Mouse (Mus musculus): ENCODE data around the gene Rnf144b.
A peak's percentile ranks its signal among the peaks of the same experiment; 100 is the strongest.

Gene Rnf144b

GRCm38 (mm10) chr13:47220426-47220825 is 98.0 kb downstream of the Rnf144b start:
- DNase-seq (ENCODE audit: low read depth, low spot score) = no peak

DNA sequence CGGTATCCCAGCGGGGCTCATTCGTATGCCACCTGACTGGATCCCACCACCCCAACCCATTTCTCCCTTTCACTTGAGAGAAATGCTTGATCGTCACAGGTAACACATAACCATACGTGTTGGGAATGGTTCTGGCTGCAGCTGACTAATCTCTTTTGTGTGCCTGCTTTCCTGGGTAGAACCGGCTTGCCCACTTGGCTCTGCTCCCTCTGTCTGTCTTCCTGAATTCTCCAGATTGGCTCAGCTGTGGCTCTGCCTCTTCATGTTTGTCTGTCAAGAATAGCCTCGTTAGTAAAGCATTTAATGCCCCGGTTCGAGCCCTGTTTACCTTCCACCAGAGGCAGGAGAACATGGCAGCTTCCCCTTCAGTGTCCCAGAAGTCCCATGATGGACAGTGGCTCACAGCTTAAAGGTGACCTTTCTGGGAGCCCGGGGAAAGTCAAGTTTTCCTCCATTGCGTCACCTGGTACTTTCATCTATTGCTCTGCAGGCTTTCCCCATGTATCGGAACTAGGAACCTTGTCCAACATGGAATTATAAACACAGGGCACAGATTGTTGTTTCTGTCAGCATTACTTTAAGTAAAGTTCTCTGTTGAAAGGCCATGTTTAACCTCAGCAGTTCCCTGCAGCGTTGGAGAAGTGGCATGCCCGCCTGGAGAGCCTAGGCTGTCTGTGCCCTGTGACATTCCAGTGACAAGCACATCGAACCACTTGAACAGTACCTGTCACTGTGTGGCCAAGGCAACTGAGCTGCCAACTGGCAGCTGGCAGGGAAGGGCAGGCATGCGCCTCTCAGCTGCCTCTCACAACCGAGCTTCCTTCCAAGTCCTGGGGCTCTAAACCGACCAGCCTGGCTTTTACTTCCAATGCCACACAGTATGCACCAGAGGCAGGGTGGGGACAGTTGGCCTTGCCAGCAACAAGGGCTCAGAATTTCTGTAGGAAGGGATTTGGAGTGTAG is 101.4 kb downstream of the Rnf144b start:
- DNase-seq (ENCODE audit: low read depth, low spot score) = peak; percentile 83

GRCm38 (mm10) chr13:47224648-47225323 is 102.3 kb downstream of the Rnf144b start:
- DNase-seq (ENCODE audit: low read depth, low spot score) = peak; percentile 63

GRCm38 (mm10) chr13:47225324-47225697 is 102.9 kb downstream of the Rnf144b start:
- no peak for DNase-seq (ENCODE audit: low read depth, low spot score)

GRCm38 (mm10) chr13:47225802-47226201 is 103.3 kb downstream of the Rnf144b start:
- DNase-seq (ENCODE audit: low read depth, low spot score) = peak; percentile 39

DNA sequence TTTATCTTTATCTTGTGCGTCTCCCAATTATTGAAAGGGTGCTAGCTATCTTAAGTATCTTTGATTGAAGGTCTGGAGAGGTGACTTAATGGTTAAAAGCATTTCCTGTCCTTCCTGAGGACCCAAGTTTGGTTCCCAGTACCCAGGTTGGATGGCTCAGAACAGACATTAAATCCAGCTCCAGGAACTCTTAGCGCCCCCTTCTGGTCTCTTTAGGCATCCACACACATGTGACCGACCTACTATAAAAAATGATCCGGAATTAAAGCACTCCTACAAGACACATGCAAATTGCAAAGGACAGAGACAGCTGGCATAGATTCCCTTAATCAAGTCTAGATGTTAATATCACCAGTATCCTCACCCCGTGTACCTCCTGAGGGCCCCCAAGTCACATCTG is 104.1 kb downstream of the Rnf144b start:
- DNase-seq (ENCODE audit: low read depth, low spot score) = no peak

GRCm38 (mm10) chr13:47228201-47228600 is 105.7 kb downstream of the Rnf144b start:
- DNase-seq (ENCODE audit: low read depth, low spot score) = no peak

DNA sequence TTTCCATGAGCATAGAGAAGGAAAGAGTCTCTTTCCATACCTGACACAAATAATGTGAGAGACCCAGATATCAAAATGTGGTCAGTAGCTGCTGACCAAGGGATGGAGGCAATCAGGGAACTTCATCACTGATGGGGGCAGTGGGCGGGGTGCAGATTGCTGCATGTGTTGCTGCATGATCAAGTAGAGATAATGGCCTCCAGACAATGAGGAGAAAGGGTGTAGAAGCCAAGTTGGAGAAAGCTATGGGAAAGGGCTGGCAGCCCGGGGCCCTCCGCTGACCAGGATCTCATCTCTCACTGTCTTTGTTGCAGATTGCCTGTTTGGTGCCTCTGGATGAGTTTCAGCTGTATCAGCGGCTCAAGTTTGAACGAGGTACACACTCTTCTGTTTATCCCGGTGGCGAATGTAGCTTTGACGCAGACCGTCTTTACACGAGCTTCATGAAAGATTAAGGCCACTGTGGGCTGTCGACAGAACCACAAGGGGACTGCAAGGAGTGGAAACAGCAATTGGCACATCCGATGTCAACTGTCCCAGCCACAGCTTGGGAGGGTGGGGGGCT is 106.3 kb downstream of the Rnf144b start:
- no peak for DNase-seq (ENCODE audit: low read depth, low spot score)

DNA sequence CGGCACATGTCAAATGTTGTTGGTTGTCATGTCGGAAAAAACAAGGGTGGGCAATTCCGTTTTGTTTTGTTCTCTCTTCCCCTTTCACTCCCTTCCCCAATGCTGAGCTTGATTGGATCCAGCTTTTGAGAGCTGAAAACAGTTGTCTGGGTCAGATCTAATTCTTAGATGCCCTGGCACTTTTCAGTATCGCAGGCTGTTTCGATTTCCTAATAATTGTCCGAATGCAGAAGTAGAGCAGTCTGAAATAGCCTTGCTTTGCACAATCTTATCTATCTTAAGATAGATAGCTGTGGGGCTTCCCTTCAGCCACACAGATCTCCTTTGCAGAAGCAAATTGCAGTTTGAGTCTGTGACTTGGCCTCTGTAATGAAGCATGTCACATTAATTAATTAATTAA is 109.7 kb downstream of the Rnf144b start:
- DNase-seq (ENCODE audit: low read depth, low spot score) = no peak

DNA sequence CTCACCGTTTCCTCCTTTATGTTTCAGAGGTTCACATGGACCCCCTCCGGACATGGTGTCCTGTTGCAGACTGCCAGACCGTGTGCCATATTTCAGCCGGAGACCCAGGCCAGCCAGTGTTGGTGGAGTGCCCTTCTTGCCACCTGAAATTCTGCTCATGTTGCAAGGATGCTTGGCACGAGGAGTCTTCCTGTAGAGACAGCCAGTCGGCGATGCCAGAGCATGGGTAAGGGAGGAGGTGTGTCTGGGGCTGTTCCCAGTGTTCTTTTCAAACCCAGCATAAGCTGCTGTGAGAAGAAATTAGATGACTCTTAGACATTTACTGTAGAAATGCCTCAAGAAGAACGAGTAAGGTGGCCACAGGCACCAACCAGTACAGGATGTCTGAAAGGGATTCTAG is 114.9 kb downstream of the Rnf144b start:
- peak; percentile 71 for DNase-seq (ENCODE audit: low read depth, low spot score)

GRCm38 (mm10) chr13:47238131-47238530 is 115.7 kb downstream of the Rnf144b start:
- no peak for DNase-seq (ENCODE audit: low read depth, low spot score)

DNA sequence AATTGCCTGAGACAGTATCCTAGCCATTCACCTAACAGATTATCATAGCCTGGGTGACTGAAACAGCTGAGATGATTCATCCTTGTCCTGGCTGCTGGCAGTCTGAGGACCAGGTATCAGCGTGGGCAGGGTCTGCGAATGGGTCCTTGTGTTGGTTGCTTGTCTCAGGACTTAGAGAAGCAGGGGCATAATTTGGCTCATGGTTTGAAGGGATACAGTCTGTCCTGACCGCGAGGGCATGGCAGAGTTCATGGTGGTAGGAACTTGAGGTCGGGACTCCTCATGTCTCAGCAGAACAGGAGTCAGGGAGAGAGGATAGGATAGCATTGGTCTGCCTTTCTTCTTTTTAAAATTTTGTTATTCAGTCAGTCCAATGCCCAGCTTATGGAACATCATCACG is 121.1 kb downstream of the Rnf144b start:
- DNase-seq (ENCODE audit: low read depth, low spot score) = no peak

- DNase-seq (ENCODE audit: low read depth, low spot score) = peak; percentile 85
These were observed 122.3 kb downstream of the Rnf144b start for GRCm38 (mm10) chr13:47244771-47245170.

DNA sequence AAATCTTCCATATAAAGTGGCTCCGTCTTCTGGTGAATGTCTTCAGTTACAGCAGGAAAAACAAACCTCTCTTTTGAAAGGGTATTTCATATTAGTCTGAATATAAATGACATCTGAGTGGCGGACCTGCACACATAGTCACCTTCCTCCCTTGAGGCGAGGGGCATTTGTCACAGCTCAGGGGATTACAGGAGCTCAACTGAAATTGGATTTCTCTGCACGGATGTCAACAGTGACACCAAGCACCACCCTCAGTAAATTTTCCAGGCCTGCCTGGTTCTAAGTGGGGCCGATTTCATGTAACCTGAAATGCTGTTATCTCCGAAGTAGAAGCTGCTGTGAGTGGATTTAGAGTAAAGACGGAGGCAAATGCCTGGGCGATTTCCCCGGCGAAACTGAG is 124.0 kb downstream of the Rnf144b start:
- no peak for DNase-seq (ENCODE audit: low read depth, low spot score)

GRCm38 (mm10) chr13:47247156-47247800 is 124.8 kb downstream of the Rnf144b start:
- DNase-seq (ENCODE audit: low read depth, low spot score) = no peak

DNA sequence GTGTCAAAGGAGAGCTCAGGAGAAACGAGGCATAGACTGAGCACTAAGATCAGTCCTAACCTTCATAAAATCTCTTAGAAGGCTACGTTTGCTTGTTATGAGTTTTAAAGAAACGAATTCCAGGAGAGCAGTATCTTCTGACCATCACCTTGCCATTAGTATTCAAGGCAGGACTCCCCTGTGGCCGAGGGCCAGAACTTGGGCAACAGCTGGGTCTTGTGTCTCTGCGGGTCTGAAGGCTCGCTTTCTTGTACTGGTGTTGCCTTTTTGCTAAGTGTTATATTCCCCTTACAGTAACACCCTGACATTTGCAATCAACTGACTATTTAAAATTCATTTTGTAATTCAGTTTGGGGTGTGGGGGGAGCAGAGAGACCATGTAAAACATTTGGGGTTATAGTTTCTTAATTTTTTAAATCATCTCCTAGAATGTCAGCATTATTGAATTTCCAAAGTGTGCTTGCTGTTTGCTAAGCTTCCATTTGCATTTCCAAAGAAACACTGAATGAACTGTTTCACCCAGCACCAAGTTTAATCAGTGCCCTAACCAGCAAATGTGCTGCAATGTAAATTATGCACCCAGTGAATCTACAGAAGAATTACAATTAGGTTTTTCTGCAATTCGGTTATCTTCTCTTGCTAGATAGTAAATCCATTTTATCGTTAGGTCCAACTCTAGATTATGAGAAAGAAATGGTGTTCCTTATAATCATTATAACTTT is 126.0 kb downstream of the Rnf144b start:
- peak; percentile 33 for DNase-seq (ENCODE audit: low read depth, low spot score)

DNA sequence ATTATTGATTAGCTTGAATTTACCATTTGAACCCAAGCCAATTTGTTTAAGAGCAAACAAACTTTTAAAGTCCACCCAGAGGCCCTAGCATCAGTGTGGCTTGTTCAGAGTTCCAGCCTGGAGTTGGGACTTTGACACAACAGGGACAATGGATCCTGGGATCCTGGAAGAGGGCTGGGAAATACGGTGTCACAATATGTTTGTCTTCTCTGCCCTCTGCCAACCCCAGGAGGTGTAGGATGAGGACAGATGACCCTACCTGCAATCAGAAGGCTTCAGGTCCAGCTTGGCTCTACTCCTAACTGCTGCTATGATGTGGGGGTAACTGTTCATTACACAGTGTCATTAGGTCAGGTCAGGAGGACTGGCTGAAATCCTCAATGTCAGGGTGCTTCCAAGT is 128.2 kb downstream of the Rnf144b start:
- no peak for DNase-seq (ENCODE audit: low read depth, low spot score)

GRCm38 (mm10) chr13:47251114-47251764 is 128.8 kb downstream of the Rnf144b start:
- DNase-seq (ENCODE audit: low read depth, low spot score) = no peak

GRCm38 (mm10) chr13:47253711-47254110 is 131.3 kb downstream of the Rnf144b start:
- DNase-seq (ENCODE audit: low read depth, low spot score) = no peak

DNA sequence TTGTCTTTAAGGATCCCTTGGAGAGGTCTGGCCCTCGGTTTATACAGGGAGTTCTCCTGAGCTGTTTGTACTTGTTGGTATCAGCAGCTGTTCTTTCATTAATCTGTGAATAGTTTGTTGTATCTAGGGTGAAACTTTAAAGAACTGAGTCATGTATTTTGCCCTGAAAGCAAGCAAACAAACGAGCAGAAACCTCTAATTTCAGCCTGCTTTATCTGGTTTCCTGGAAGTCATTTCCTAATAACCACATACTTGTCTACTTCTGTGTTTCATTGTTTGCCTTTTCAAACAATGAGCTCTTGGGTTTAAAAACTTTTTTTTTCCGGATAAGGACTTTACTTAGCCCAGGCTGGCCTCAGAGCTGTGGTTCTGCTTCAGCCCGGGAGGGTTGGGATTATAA is 136.8 kb downstream of the Rnf144b start:
- no peak for DNase-seq (ENCODE audit: low read depth, low spot score)

GRCm38 (mm10) chr13:47261961-47262360 is 139.5 kb downstream of the Rnf144b start:
- DNase-seq (ENCODE audit: low read depth, low spot score) = peak; percentile 52

Data from brain, adult 2 months (tissue).